Mouse (Mus musculus): ENCODE data around the gene Tmem267.

DNA sequence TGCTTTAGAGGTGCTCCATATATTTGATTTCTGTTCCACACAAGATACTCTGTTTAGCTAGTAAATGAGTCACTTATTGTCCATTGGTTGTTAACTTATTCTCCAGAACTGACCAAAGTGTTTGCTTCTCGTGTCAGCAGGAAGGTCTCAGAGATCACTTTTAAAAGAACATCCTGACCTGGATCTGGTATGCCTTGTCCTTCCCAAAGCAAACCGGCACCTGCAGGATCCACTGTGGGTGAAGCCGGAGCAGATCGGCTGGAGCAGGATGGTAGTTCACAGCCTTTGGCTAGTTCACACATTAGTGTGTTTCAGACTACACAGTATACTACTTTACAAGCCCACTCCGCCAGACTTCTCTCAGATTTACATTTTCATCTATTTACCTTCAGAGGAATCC is 150.6 kb downstream of the Tmem267 start:
- no peak for TF ChIP-seq USF1 (IDR thresholded peaks at IDR 0.05; ENCODE audit: low read depth)
- no peak for TF ChIP-seq MAX (IDR thresholded peaks at IDR 0.05)
